Mouse (Mus musculus) embryonic facial prominence, embryonic 14.5 days (tissue): Measurements from ENCODE around the gene Prss30. TPM values are rescaled to one million over a fixed set of nuclear protein-coding genes. Genes with fewer than 3 reads are reported as not detected.

ENCODE experiments used
- ATAC-seq: fragments of 200-750 bp; cut with Nextera tagmentation; 2 replicates; pipeline ENCODE4 v1.8.0; 2017; ENCODE audit warnings: low read depth, moderate number of reproducible peaks, moderate TSS enrichment
- DNase-seq: peaks from one replicate; pipeline ENCODE4 v3.0.0-alpha.2; 2015; ENCODE audit warnings: low spot score
- H3K27ac ChIP-seq: fragments of 300-500 bp; sonication (generic); replicated peaks from 2 replicates; pipeline ENCODE4 v1.5.1; 2014; ENCODE audit warnings: low read depth, mild to moderate bottlenecking, low read length, moderate library complexity
- H3K27me3 ChIP-seq: fragments of 300-500 bp; sonication (generic); replicated peaks from 2 replicates; pipeline ENCODE4 v1.6.1; 2014; ENCODE audit warnings: low read length; ENCODE audit not compliant: control insufficient read depth, insufficient read depth
- H3K36me3 ChIP-seq: fragments of 300-500 bp; sonication (generic); 2 replicates; pipeline ENCODE4 v1.6.1; 2014; ENCODE audit warnings: low read length, mixed read lengths; ENCODE audit not compliant: control insufficient read depth, insufficient read depth
- H3K4me1 ChIP-seq: fragments of 300-500 bp; sonication (generic); 2 replicates; pipeline ENCODE4 v1.6.1; 2014; ENCODE audit warnings: antibody characterized with exemption, low read length; ENCODE audit not compliant: control insufficient read depth, insufficient read depth
- H3K4me2 ChIP-seq: fragments of 300-500 bp; sonication (generic); 2 replicates; pipeline ENCODE4 v1.6.1; 2014; ENCODE audit warnings: low read depth, mild to moderate bottlenecking, low read length, moderate library complexity, mixed read lengths
- H3K4me3 ChIP-seq: fragments of 300-500 bp; sonication (generic); 2 replicates; pipeline ENCODE4 v1.5.1; 2014; ENCODE audit warnings: low read depth, mild to moderate bottlenecking, low read length
- H3K9ac ChIP-seq: fragments of 300-500 bp; sonication (generic); 2 replicates; pipeline ENCODE4 v1.6.1; 2014; ENCODE audit warnings: low read depth, mild to moderate bottlenecking, low read length, moderate library complexity, mixed read lengths
- H3K9me3 ChIP-seq: fragments of 300-500 bp; sonication (generic); 2 replicates; pipeline ENCODE4 v1.6.1; 2016; ENCODE audit warnings: low read length; ENCODE audit not compliant: control insufficient read depth
- WGBS: fragments of 180-500 bp; shearing (Covaris S2); extraction: QIAGEN DNeasy Blood & Tissue Kit; methylation state at CpG from one replicate; pipeline ENCODE4 v1.1.7; 2014; 5-methylcytosine and 5-hydroxymethylcytosine counted together
- polyA plus RNA-seq: library from polyadenylated mRNA; unstranded; fragments of >200 nt; fragmentation: Nextera tagmentation; extraction: Ambion mirVana; gene quantifications from 2 replicates; pipeline ENCODE4 v1.2.1, GENCODE M21; 2014

Prss30 gene
- polyA plus RNA-seq, 1 experiment from 2014 or later = not detected

DNA sequence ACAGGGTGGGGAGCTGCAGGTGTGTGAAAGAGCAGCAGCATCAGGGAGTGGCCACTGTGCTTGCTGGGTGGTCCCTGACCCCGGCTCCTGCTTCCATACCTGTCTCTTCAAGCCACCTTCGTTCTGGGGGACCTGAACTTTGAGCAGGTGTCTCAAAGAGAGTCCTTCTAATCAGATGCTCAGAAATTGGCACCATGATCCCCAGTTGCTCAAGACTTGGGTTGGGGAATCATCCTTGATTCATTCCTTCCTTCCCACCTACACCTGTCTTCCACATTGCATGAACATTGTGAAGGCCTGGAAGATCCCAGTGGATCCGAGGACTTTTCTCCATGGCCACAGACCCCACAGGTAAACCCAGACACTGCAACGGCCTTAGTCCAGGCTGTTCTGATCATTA is 27.7 kb upstream of the Prss30 start:
- no peak for ATAC-seq
- no peaks in the 10 kb centered on the region for H3K36me3 ChIP-seq
- H3K9ac ChIP-seq = no peak overlapping the region
- H3K27ac ChIP-seq = no peak overlapping the region
- no peaks in the 10 kb centered on the region for H3K4me1 ChIP-seq
- no peak for DNase-seq
- 78% methylated on average over 4 of the region's 4 CpGs for WGBS
- no peaks in the 10 kb centered on the region for H3K27me3 ChIP-seq
- H3K4me2 ChIP-seq = no peak overlapping the region
- no peaks in the 10 kb centered on the region for H3K9me3 ChIP-seq
- H3K4me3 ChIP-seq = no peak overlapping the region

DNA sequence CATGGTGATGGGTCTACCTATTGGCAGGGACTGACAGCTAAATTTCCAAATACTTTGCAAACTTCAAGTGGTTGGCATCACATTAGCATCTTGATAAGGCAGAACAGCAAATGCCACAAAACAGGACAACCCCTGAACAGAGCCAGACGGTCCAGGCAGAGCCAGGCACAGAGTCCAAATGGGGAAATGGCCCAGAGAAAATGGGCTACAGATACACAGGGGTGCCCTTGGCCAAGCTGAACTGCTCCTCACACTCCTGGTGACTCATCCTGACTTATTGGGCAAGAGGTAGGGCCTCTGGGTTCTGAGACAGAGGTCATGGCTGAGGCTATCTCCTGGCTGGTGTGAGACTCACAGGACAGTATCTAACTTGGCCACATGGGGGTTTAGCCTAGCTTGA is 27.0 kb upstream of the Prss30 start:
- DNase-seq (no peak), ATAC-seq (no peak)
- no peak overlapping the region for H3K4me2 ChIP-seq
- H3K9me3 ChIP-seq = no peaks in the 10 kb centered on the region
- H3K9ac ChIP-seq = no peak overlapping the region
- no peaks in the 10 kb centered on the region for H3K36me3 ChIP-seq
- H3K4me1 ChIP-seq = no peaks in the 10 kb centered on the region
- H3K4me3 ChIP-seq = no peak overlapping the region
- 72% methylated on average over 1 of the region's 1 CpGs for WGBS
- H3K27me3 ChIP-seq = no peaks in the 10 kb centered on the region
- no peak overlapping the region for H3K27ac ChIP-seq

DNA sequence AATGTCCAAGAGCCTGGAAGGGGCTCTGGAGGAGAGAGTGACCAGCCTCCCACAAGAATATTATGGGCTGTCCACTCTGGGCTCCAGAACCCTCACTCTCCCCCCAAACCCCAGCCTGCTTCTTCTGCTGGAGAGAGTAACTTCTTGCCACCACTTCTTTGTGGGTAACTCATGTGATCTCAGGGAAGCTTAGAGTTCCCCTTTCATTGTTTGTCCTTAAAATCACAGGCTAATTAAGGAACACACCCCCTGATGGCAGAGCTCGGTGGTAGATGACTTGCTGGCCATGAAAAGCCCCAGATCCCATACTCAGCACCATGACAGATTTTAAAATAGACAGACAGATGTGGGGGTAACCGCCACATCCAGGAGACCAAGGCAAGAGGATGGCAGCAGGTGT is 26.6 kb upstream of the Prss30 start:
- H3K9ac ChIP-seq = no peak overlapping the region
- 49% methylated on average over 2 of the region's 2 CpGs for WGBS
- H3K4me1 ChIP-seq = no peaks in the 10 kb centered on the region
- H3K9me3 ChIP-seq = no peaks in the 10 kb centered on the region
- no peaks in the 10 kb centered on the region for H3K36me3 ChIP-seq
- H3K4me2 ChIP-seq = no peak overlapping the region
- ATAC-seq (no peak), DNase-seq (no peak)
- no peak overlapping the region for H3K27ac ChIP-seq
- H3K4me3 ChIP-seq = no peak overlapping the region
- H3K27me3 ChIP-seq = no peaks in the 10 kb centered on the region

DNA sequence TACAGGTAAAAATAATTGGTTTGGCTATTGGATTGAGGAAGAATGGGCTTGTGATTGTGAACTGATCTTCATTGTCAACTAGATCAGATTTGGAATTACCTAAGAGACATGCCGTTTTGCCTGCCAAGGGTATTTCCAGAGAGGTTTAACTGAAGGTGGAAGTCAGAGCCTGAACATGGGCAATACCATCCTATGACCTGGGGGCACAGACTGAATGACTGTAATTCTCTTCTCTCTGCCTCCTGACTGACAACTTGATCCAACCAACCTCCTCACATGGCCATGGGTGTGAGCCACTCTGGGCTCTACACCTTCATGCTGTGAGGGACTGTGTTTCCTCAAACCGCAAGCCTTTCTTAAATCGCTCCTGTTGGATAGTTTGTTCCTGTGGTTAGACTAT is 24.7 kb upstream of the Prss30 start:
- Histone ChIP-seq H3K4me2 (no peak overlapping the region), H3K9ac (no peak overlapping the region), H3K9me3 (no peaks in the 10 kb centered on the region), H3K36me3 (no peaks in the 10 kb centered on the region), H3K4me1 (no peaks in the 10 kb centered on the region), H3K27me3 (no peaks in the 10 kb centered on the region), H3K4me3 (no peak overlapping the region), H3K27ac (no peak overlapping the region)
- ATAC-seq = no peak
- 89% methylated on average over 3 of the region's 3 CpGs for WGBS
- no peak for DNase-seq

DNA sequence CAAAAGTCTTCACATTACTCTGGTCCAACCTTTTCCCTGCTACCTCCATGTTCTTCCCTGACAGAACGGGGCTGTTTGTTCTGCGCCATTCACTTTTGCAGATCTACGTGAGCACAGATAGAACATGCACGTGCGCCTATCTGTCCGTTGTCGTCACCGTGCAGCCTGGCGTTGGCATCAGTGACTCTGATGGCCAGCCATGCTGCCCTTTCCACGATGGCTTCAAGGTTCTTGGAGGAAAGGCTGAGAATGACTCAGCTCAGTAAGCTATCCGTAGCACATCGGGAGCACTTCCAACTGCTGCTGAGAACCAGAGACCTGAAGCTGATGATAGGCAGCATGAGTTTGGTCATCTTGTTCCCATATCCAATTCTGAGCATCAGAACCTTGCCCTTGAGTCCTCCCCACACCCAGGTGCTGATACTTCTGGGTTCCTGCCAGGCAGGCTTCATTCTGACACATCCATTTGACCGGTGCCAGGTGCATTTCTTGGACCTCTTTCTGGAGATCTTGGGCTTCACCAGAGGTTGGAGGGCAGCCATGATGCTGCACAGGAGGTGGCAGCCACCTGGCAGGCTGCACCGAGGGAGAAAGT is 23.8 kb upstream of the Prss30 start:
- no peaks in the 10 kb centered on the region for H3K4me1 ChIP-seq
- no peaks in the 10 kb centered on the region for H3K27me3 ChIP-seq
- no peak for ATAC-seq
- no peak overlapping the region for H3K27ac ChIP-seq
- no peak for DNase-seq
- no peaks in the 10 kb centered on the region for H3K36me3 ChIP-seq
- no peaks in the 10 kb centered on the region for H3K9me3 ChIP-seq
- no peak overlapping the region for H3K4me3 ChIP-seq
- WGBS = 96% methylated on average over 14 of the region's 14 CpGs
- no peak overlapping the region for H3K9ac ChIP-seq
- H3K4me2 ChIP-seq = no peak overlapping the region

DNA sequence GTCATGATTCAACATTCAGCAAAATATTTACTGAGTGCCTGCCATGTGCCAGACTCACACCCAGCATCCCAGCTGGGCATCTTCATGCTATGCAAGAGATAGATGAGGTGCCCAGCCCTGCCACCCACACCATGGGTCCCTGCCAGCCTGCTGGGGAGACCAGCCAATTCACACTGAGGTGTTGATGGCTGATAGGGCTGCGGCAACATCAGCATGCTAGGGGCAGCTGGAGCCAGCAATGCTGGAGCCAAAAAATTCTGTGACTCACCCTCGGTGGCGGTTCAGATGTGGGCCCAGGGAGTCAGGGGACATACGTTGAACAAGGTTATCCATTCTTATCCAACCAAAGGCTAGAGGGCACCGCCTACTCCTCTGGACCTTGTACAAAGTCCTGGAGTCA is 20.0 kb upstream of the Prss30 start:
- no peak overlapping the region for H3K4me3 ChIP-seq
- H3K27ac ChIP-seq = no peak overlapping the region
- ATAC-seq (no peak), DNase-seq (no peak)
- no peak overlapping the region for H3K9ac ChIP-seq
- no peaks in the 10 kb centered on the region for H3K9me3 ChIP-seq
- H3K4me2 ChIP-seq = no peak overlapping the region
- no peaks in the 10 kb centered on the region for H3K27me3 ChIP-seq
- no peaks in the 10 kb centered on the region for H3K4me1 ChIP-seq
- H3K36me3 ChIP-seq = no peaks in the 10 kb centered on the region
- WGBS = 59% methylated on average over 5 of the region's 5 CpGs

DNA sequence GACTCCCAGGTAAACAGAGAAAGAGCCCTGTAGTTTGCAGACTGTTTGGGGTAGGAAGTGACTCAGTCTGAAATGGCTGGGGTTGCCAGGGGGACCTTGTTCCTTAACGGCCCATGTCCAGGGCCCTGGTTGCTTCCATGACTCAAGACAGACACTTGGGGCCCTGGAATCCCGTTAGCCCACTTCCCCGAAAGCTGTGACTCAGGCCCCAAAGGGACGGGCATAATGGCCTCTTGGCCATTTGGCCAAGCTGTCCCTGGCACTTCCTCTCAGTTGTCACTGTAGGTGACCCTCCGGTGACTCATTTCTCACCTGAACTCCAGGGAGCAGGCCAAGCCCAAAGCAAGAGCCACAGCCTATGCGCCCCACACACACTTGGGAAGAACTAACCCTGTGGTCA is 18.0 kb upstream of the Prss30 start:
- no peaks in the 10 kb centered on the region for H3K4me1 ChIP-seq
- no peak overlapping the region for H3K4me2 ChIP-seq
- H3K27me3 ChIP-seq = no peaks in the 10 kb centered on the region
- no peaks in the 10 kb centered on the region for H3K36me3 ChIP-seq
- no peaks in the 10 kb centered on the region for H3K9me3 ChIP-seq
- ATAC-seq (no peak), DNase-seq (no peak)
- H3K9ac ChIP-seq = no peak overlapping the region
- 60% methylated on average over 6 of the region's 6 CpGs for WGBS
- H3K4me3 ChIP-seq = no peak overlapping the region
- H3K27ac ChIP-seq = no peak overlapping the region

DNA sequence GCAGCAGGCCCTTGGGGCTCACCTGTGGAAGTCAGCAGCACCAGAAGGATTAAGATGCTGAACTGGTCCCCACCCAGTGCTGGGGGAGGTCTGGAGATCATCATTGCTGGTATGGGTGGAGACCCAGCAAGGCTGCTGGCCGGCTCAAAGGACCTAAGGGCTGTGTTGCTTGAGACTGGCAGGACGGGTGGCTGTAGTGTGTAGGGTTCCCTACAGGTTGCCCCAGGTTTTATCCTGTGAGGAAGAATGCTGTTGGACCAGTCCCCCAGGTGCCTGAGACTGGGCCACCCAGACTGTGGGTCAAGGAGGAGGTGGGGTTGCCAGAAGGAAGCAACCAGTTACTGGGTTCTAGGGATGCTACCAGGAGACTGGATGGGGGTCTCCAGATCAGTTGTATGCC is 17.5 kb upstream of the Prss30 start, which contains the start of gene Prss22:
TSS of gene Prss22 (minus strand) at position 200 of the 400 bp plus-strand sequence.
- ATAC-seq (peak; percentile 88), DNase-seq (peak; percentile 68)
- Histone ChIP-seq H3K4me3 (no peak within 1 kb of the TSS), H3K4me2 (0 out of 2 replicates have a peak within 1 kb of the TSS, but pooled peaks have one; percentile 2), H3K9me3 (no peaks in the 10 kb centered on the region), H3K4me1 (no peaks in the 10 kb centered on the region), H3K27ac (no peak within 1 kb of the TSS), H3K9ac (no peak within 1 kb of the TSS), H3K27me3 (no peaks in the 10 kb centered on the region), H3K36me3 (no peaks in the 10 kb centered on the region)
- 47% methylated on average over 2 of the region's 2 CpGs for WGBS

DNA sequence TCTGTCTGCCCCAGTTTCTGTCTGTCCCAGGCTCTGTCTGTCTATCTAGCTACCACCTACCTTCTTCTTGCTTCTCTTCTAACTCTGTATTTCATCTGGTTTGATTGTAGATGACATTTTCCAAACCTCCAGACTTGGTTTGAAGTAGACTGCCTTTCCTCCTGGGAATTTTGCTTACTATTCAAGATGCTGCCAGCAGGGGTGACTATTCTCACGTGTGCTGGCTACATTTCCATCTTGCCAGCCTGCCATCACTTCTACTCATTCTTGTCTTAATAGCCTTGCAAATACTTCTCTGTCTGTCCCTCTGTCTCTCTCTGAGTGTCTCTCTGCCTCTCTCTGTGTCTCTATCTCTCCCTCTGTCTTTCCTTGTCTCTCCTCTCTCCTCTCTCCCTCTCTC is 15.1 kb upstream of the Prss30 start:
- WGBS = 12% methylated on average over 1 of the region's 1 CpGs

More for the DNA sequence above, 15.1 kb upstream of the Prss30 start:
- no peak for DNase-seq
- no peak overlapping the region for H3K27ac ChIP-seq
- H3K9ac ChIP-seq = no peak overlapping the region
- H3K4me2 ChIP-seq = no peak overlapping the region
- H3K4me1 ChIP-seq = no peaks in the 10 kb centered on the region
- H3K4me3 ChIP-seq = no peak overlapping the region
- H3K9me3 ChIP-seq = no peaks in the 10 kb centered on the region
- H3K27me3 ChIP-seq = no peaks in the 10 kb centered on the region
- H3K36me3 ChIP-seq = no peaks in the 10 kb centered on the region
- ATAC-seq = no peak
